Mouse (Mus musculus): ENCODE results near the gene Pkib.

The Pkib gene

GRCm38 (mm10) chr10:57740733-57741132 lies 109.0 kb downstream of the Pkib start:
- DNase-seq (ENCODE audit: low spot score): no peak

GRCm38 (mm10) chr10:57741351-57741750 lies 109.6 kb downstream of the Pkib start:
- DNase-seq (ENCODE audit: low spot score): no peak

- no peak for DNase-seq (ENCODE audit: low spot score)
These were observed 111.3 kb downstream of the Pkib start for GRCm38 (mm10) chr10:57743045-57743444.

- no peak for DNase-seq (ENCODE audit: low spot score)
These were observed 111.8 kb downstream of the Pkib start for GRCm38 (mm10) chr10:57743606-57744016.

- no peak for DNase-seq (ENCODE audit: low spot score)
These were observed 112.5 kb downstream of the Pkib start for GRCm38 (mm10) chr10:57744128-57744765.

GRCm38 (mm10) chr10:57745452-57745851 lies 113.7 kb downstream of the Pkib start:
- DNase-seq (ENCODE audit: low spot score): no peak

- DNase-seq (ENCODE audit: low spot score): no peak
These were observed 115.3 kb downstream of the Pkib start for GRCm38 (mm10) chr10:57747127-57747526.

GRCm38 (mm10) chr10:57753343-57753742 lies 121.6 kb downstream of the Pkib start:
- DNase-seq (ENCODE audit: low spot score): no peak

GRCm38 (mm10) chr10:57755201-57755736 lies 123.5 kb downstream of the Pkib start:
- DNase-seq (ENCODE audit: low spot score): no peak

- DNase-seq (ENCODE audit: low spot score): no peak
These were observed 127.2 kb downstream of the Pkib start for GRCm38 (mm10) chr10:57758999-57759398.

- DNase-seq (ENCODE audit: low spot score): no peak
These were observed 128.9 kb downstream of the Pkib start for GRCm38 (mm10) chr10:57760694-57761093.

GRCm38 (mm10) chr10:57763044-57763443 lies 131.3 kb downstream of the Pkib start:
- DNase-seq (ENCODE audit: low spot score): no peak

GRCm38 (mm10) chr10:57783289-57784130 lies 151.7 kb downstream of the Pkib start:
- DNase-seq (ENCODE audit: low spot score): no peak

- DNase-seq (ENCODE audit: low spot score): peak; percentile 49
These were observed 152.5 kb downstream of the Pkib start for GRCm38 (mm10) chr10:57784131-57784875.

GRCm38 (mm10) chr10:57784876-57785150 lies 153.0 kb downstream of the Pkib start, which contains the start of gene Fabp7:
Gene Fabp7 (plus strand): TSS chr10:57784881.
- no peak for DNase-seq (ENCODE audit: low spot score)

- DNase-seq (ENCODE audit: low spot score): no peak
These were observed 153.8 kb downstream of the Pkib start for GRCm38 (mm10) chr10:57785552-57785951.
